Mouse (Mus musculus) embryonic facial prominence, embryonic 10.5 days (tissue): Measurements from ENCODE around the gene Foxk2. TPM values are rescaled to one million over a fixed set of nuclear protein-coding genes. Genes with fewer than 3 reads are reported as not detected.
A peak's percentile ranks its signal among the peaks of the same experiment; 100 is the strongest.

Experiments
- DNase-seq: peaks from one replicate; pipeline ENCODE4 v3.0.0-alpha.2; 2017; ENCODE audit warnings: low spot score
- H3K27ac ChIP-seq: fragments of 300-500 bp; sonication (generic); replicated peaks from 2 replicates; pipeline ENCODE4 v1.5.1; 2016; ENCODE audit warnings: mild to moderate bottlenecking
- H3K27me3 ChIP-seq: fragments of 300-500 bp; sonication (generic); replicated peaks from 2 replicates; pipeline ENCODE4 v1.6.1; 2016; ENCODE audit warnings: low read depth, mild to moderate bottlenecking; ENCODE audit not compliant: poor library complexity, severe bottlenecking
- H3K36me3 ChIP-seq: fragments of 300-500 bp; sonication (generic); replicated peaks from 2 replicates; pipeline ENCODE4 v1.6.1; 2016; ENCODE audit warnings: mild to moderate bottlenecking, moderate library complexity
- H3K4me1 ChIP-seq: fragments of 300-500 bp; sonication (generic); 2 replicates; pipeline ENCODE4 v1.6.1; 2016
- H3K4me3 ChIP-seq: fragments of 300-500 bp; sonication (generic); 2 replicates; pipeline ENCODE4 v1.5.1; 2016; ENCODE audit warnings: mild to moderate bottlenecking, moderate library complexity
- H3K9me3 ChIP-seq: fragments of 300-500 bp; sonication (generic); 2 replicates; pipeline ENCODE4 v1.6.1; 2016; ENCODE audit warnings: mild to moderate bottlenecking
- WGBS: fragments of 180-500 bp; shearing (Covaris S2); methylation state at CpG from one replicate; pipeline ENCODE4 v1.1.7; 2016; 5-methylcytosine and 5-hydroxymethylcytosine counted together
- polyA plus RNA-seq: library from polyadenylated mRNA; unstranded; fragments of >200 nt; fragmentation: Nextera tagmentation; extraction: Ambion mirVana; gene quantifications from 2 replicates; pipeline ENCODE4 v1.2.1, GENCODE M21; 2016

The Foxk2 gene
- polyA plus RNA-seq, 1 experiment from 2014 or later, result 10.1 TPM

- peak; percentile 98 for DNase-seq
- Histone ChIP-seq H3K36me3 (peaks cover 29% of the 10 kb centered on the region), H3K9me3 (no peaks in the 10 kb centered on the region), H3K27ac (peak within 1 kb of the TSS; percentile 96), H3K27me3 (no peaks in the 10 kb centered on the region), H3K4me3 (peak within 1 kb of the TSS; percentile 78), H3K4me1 (peaks cover 23% of the 10 kb centered on the region)
- WGBS, result under 1% methylated on average over 50 of the region's 50 CpGs
Observed at GRCm38 (mm10) chr11:121236564-121237344, 23.0 kb upstream of the Foxk2 start, which contains the start of gene Narf. Gene Narf, plus strand, starts transcription at chr11:121237253.

- no peaks in the 10 kb centered on the region for H3K27me3 ChIP-seq
- WGBS, result 7% methylated on average over 28 of the region's 28 CpGs
- peak overlapping the region; percentile 96 for H3K27ac ChIP-seq
- DNase-seq, result no peak
- H3K4me3 ChIP-seq, result peak overlapping the region; percentile 78
- H3K36me3 ChIP-seq, result peaks cover 37% of the 10 kb centered on the region
- H3K9me3 ChIP-seq, result no peaks in the 10 kb centered on the region
- peaks cover 23% of the 10 kb centered on the region for H3K4me1 ChIP-seq
Observed at GRCm38 (mm10) chr11:121237345-121238128, 22.3 kb upstream of the Foxk2 start.

GRCm38 (mm10) chr11:121239669-121240068, 20.1 kb upstream of the Foxk2 start:
- Histone ChIP-seq H3K27ac (no peak overlapping the region), H3K9me3 (no peaks in the 10 kb centered on the region), H3K4me1 (peaks cover 23% of the 10 kb centered on the region), H3K4me3 (no peak overlapping the region), H3K27me3 (no peaks in the 10 kb centered on the region), H3K36me3 (peaks cover 56% of the 10 kb centered on the region)
- DNase-seq, result no peak
- WGBS, result 95% methylated on average over 2 of the region's 2 CpGs

GRCm38 (mm10) chr11:121250196-121250595, 9.6 kb upstream of the Foxk2 start:
- Histone ChIP-seq H3K36me3 (peaks cover 98% of the 10 kb centered on the region), H3K27me3 (no peaks in the 10 kb centered on the region), H3K27ac (no peak overlapping the region), H3K4me3 (no peak overlapping the region), H3K9me3 (no peaks in the 10 kb centered on the region), H3K4me1 (no peaks in the 10 kb centered on the region)
- WGBS, result 93% methylated on average over 8 of the region's 8 CpGs
- DNase-seq, result no peak

- Histone ChIP-seq H3K4me1 (peaks cover 26% of the 10 kb centered on the region), H3K27me3 (no peaks in the 10 kb centered on the region), H3K9me3 (no peaks in the 10 kb centered on the region), H3K4me3 (peak overlapping the region; percentile 100), H3K27ac (peak overlapping the region; percentile 92), H3K36me3 (peaks cover 54% of the 10 kb centered on the region)
- peak; percentile 57 for DNase-seq
- WGBS, result under 1% methylated on average over 59 of the region's 60 CpGs
Observed at GRCm38 (mm10) chr11:121260211-121260906, 569 bp downstream of the Foxk2 start.

GRCm38 (mm10) chr11:121261074-121261473, 1.3 kb downstream of the Foxk2 start:
- peaks cover 54% of the 10 kb centered on the region for H3K36me3 ChIP-seq
- peaks cover 26% of the 10 kb centered on the region for H3K4me1 ChIP-seq
- no peak for DNase-seq
- H3K4me3 ChIP-seq, result peak overlapping the region; percentile 100
- WGBS, result 61% methylated on average over 2 of the region's 2 CpGs
- H3K9me3 ChIP-seq, result no peaks in the 10 kb centered on the region
- no peaks in the 10 kb centered on the region for H3K27me3 ChIP-seq
- peak overlapping the region; percentile 92 for H3K27ac ChIP-seq

- H3K27me3 ChIP-seq, result no peaks in the 10 kb centered on the region
- H3K4me3 ChIP-seq, result no peak overlapping the region
- WGBS, result 93% methylated on average over 8 of the region's 8 CpGs
- no peaks in the 10 kb centered on the region; the same call in 1 of the 2 replicates for H3K4me1 ChIP-seq
- DNase-seq, result no peak
- H3K9me3 ChIP-seq, result no peaks in the 10 kb centered on the region
- no peak overlapping the region for H3K27ac ChIP-seq
- peaks cover 57% of the 10 kb centered on the region for H3K36me3 ChIP-seq
Observed at GRCm38 (mm10) chr11:121277516-121277915, 17.7 kb downstream of the Foxk2 start.

- DNase-seq, result no peak
- 97% methylated on average over 3 of the region's 3 CpGs for WGBS
- no peaks in the 10 kb centered on the region for H3K9me3 ChIP-seq
- H3K36me3 ChIP-seq, result peaks cover 56% of the 10 kb centered on the region
- no peaks in the 10 kb centered on the region for H3K27me3 ChIP-seq
- H3K4me3 ChIP-seq, result no peak overlapping the region
- H3K4me1 ChIP-seq, result no peaks in the 10 kb centered on the region; the same call in 1 of the 2 replicates
- no peak overlapping the region for H3K27ac ChIP-seq
Observed at GRCm38 (mm10) chr11:121278011-121278410, 18.2 kb downstream of the Foxk2 start.

- WGBS, result 86% methylated on average over 6 of the region's 6 CpGs
- Histone ChIP-seq H3K4me1 (no peaks in the 10 kb centered on the region; the same call in 1 of the 2 replicates), H3K4me3 (no peak overlapping the region), H3K36me3 (peaks cover 66% of the 10 kb centered on the region), H3K27ac (no peak overlapping the region), H3K9me3 (no peaks in the 10 kb centered on the region), H3K27me3 (no peaks in the 10 kb centered on the region)
- DNase-seq, result no peak
Observed at GRCm38 (mm10) chr11:121282911-121283310, 23.1 kb downstream of the Foxk2 start.

GRCm38 (mm10) chr11:121289859-121290258, 30.1 kb downstream of the Foxk2 start:
- Histone ChIP-seq H3K9me3 (no peaks in the 10 kb centered on the region), H3K27me3 (no peaks in the 10 kb centered on the region), H3K27ac (no peak overlapping the region), H3K36me3 (peaks cover 97% of the 10 kb centered on the region), H3K4me3 (no peak overlapping the region), H3K4me1 (no peaks in the 10 kb centered on the region)
- 95% methylated on average over 3 of the region's 3 CpGs for WGBS
- DNase-seq, result no peak

- Histone ChIP-seq H3K27me3 (no peaks in the 10 kb centered on the region), H3K4me3 (no peak overlapping the region), H3K9me3 (no peaks in the 10 kb centered on the region), H3K27ac (no peak overlapping the region), H3K4me1 (no peaks in the 10 kb centered on the region), H3K36me3 (peaks cover 96% of the 10 kb centered on the region)
- WGBS, result 95% methylated on average over 5 of the region's 5 CpGs
- no peak for DNase-seq
Observed at GRCm38 (mm10) chr11:121294771-121295170, 35.0 kb downstream of the Foxk2 start.

GRCm38 (mm10) chr11:121298493-121298892, 38.7 kb downstream of the Foxk2 start:
- Histone ChIP-seq H3K9me3 (no peaks in the 10 kb centered on the region), H3K27me3 (no peaks in the 10 kb centered on the region), H3K4me3 (no peak overlapping the region), H3K4me1 (no peaks in the 10 kb centered on the region), H3K36me3 (peaks cover 97% of the 10 kb centered on the region), H3K27ac (no peak overlapping the region)
- 86% methylated on average over 8 of the region's 8 CpGs for WGBS
- DNase-seq, result no peak
